Mouse (Mus musculus): ENCODE measurements around the gene Tmbim6.
A peak's percentile ranks its signal among the peaks of the same experiment; 100 is the strongest.

Gene Tmbim6

DNA sequence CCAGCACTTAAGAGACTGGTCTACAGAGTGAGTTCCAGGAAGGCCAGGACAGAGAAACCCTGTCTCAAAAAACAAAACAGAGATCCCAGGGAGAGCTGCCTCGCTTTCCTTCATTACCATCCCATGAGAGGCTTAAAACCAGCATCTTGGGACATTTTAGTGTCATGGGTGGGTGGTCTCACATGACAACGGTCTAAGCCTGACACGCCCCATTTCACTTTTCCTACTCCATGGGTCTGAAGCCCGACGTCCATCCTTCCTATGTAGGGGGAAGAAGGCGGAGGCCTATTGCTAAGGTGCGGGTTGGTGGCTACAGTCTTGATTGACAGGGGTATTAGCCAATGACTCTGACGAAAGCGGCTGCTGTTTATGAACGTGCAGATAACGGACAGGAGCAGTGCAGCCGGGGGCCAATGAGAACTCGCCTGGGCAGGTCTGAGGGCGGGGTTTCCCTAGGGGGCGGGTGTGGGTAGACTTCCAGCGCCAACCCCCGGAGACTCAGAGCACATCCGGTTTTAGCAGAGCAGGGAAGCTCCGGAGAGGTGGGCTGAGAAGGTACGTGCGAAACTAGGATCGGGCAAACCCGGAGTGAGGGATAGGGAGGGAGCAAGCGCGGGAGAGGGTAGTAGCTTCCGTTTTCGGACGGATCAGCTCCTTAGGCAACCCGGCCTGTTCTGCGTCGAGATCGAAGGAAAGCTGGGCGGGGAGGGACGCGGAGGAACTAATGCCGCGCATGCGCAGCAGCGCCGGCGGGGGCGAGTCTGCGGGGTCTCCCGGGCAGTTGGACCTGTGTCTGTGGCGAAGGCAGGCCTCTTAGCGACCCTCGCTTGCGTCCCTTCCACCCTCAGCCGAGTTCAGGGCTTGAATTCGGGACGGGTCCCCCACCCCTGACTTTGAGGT lies at the start of gene Tmbim6:
TSS of gene Tmbim6 (plus strand) at position 397 of the 900 bp plus-strand sequence.
- DNase-seq (ENCODE audit: low read depth, low spot score) = peak; percentile 100

DNA sequence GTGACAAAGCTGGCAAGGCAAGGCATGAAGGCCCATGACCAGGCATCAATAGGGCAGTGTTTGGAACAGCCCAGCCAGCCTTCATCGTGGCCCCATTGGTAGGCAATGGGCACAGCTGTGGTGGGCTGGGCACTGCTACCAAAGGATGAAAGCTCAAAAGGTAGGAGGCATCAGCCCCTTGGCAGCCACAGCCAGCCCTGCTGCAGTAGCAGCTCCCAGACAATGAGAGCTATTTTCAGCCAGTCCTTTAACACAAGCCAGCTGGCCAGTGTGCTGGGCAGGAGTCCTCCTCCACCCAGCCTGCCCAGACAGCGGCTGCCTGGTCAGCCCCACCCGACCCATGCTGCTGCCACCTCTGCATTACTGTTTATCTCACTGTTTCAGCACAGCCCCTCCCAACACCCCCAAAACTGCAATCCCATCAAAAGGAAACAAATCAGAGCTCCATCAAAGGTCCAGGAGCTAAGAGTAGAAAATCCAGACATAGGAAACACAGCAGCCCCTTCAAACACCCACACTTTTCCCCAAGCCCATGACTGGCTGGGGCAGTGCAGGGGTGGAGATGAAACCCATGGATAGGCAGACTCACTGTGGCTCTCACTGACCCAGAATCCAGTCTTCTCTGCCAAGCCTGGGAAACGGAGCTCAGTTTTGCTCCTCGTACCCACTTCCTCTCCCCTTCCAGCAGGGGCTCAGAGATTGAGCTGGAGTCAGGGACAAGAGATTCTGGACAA lies 49.1 kb upstream of the Tmbim6 start:
- no peak for DNase-seq (ENCODE audit: low read depth, low spot score)

GRCm38 (mm10) chr15:99344148-99344870 lies 48.4 kb upstream of the Tmbim6 start:
- DNase-seq (ENCODE audit: low read depth, low spot score) = no peak

- no peak for DNase-seq (ENCODE audit: low read depth, low spot score)
Observed at GRCm38 (mm10) chr15:99344961-99345360, 47.7 kb upstream of the Tmbim6 start.

GRCm38 (mm10) chr15:99351610-99352009 lies 41.1 kb upstream of the Tmbim6 start:
- DNase-seq (ENCODE audit: low read depth, low spot score) = no peak

GRCm38 (mm10) chr15:99352306-99352705 lies 40.4 kb upstream of the Tmbim6 start:
- peak; percentile 20 for DNase-seq (ENCODE audit: low read depth, low spot score)

GRCm38 (mm10) chr15:99355660-99356059 lies 37.0 kb upstream of the Tmbim6 start:
- DNase-seq (ENCODE audit: low read depth, low spot score) = no peak

DNA sequence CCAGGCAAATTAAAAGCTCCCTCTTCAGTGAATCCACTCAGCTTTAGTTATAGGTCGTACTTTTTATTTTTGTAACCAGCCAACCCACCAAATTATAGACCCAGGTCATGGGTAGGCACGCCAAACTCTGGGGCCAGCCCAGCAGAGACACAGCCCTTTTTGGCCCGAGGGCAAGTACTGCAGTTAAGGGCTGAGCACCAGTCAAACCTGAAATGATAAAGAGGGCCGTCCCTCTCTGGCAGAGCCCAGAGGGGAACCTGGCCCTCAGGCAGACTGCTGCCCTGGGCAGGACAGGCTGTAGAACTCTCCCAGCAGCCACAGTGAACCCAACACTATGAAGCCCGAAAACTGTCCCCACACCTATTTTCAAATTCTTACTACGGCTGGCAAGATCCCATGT lies 36.2 kb upstream of the Tmbim6 start:
- DNase-seq (ENCODE audit: low read depth, low spot score) = no peak

DNA sequence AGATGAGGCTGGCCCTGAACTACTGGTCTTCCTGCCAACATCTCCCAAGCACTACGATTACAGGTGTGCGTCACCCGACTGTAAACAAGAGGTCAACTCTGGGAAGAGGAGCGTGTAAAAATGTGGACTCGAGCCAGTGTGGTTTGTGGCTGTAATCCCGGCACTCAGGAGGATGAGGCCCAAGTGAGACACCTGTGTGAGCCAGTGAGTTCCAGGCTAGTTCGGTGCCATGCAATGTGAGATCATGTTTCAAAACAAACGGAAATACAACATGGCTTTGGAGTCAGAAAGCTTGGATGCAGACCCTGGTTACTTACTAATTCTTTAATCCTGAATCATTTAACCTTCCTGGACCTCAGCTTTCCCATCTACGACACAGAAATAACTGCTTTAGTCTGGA lies 33.7 kb upstream of the Tmbim6 start:
- DNase-seq (ENCODE audit: low read depth, low spot score) = no peak

DNA sequence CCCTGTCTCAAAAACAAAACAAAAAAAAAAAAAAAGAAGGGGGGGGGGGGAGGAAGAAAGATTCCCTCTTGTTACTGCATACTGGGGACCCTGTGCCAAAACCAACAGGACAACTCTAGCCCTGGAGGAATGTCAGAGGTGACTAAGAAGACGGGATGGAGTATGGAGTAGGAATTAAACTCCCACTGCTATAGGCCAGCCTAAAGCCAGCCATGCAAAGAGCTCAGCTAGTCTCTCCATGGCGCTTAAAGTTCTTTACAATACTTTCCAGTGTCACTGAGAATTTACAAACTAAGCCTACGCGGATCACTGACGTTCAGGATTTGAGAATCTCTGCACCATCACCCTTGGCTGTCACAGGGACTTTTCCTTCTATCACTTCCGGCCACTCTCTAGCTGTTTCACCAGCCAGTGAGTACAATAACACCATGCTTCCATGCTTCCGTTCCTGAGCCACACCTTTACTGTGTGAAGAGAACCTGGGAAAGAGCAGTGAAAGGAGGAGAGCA lies 28.6 kb upstream of the Tmbim6 start:
- no peak for DNase-seq (ENCODE audit: low read depth, low spot score)

DNA sequence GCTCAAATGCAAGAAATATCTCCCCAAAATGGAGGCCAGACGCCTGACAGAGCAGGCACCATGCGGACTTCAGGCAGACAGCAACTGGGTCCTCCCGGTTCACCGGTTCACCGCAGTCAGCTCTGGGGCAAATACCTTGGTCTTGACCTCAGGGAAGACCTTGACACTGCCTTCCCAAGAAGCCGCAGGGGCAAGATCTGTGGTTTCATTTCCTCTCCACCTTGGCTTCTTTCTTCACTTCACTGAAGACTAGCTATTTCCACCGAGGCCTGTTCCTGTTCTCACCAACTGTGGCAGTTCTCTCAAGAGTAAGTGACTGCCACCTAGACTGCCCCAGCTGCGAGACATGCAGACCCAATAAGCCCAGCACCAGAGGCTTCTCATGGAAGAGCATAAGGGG lies 27.8 kb upstream of the Tmbim6 start:
- no peak for DNase-seq (ENCODE audit: low read depth, low spot score)

DNA sequence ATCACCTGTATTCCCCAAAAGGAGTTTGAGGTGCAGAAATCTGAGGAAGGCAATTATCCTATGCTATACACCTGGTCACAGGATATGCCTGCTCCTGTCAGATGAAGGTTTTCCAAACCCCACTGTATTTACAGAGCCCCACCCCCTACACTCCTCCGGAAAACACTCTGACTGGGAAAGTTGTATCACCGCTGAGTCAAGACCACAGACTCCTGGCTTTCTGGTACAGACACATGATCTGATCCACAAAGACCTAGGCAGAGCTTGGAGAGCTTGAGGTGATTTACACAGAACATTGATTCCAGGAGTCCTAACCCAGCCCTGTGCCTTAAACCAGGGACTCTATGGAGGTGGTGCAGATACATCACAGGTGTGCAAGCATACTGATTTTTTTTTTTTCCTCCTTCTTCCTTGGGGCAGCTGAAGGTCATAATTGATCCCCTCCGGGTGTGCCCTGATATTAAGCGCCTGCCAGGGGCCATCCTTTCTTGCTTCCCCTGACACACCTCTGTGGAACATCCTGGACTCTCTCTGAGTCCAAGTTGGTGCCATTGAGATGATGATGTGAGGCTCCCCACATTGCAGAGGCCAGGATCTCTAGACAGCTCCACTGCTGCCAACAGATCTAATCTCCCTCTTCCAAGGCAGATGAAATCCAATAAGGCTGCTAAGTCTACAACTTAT lies 24.0 kb upstream of the Tmbim6 start:
- DNase-seq (ENCODE audit: low read depth, low spot score) = no peak

- peak; percentile 62 for DNase-seq (ENCODE audit: low read depth, low spot score)
Observed at GRCm38 (mm10) chr15:99369391-99370171, 23.1 kb upstream of the Tmbim6 start.

- DNase-seq (ENCODE audit: low read depth, low spot score) = peak; percentile 97
Observed at GRCm38 (mm10) chr15:99370259-99370691, 22.4 kb upstream of the Tmbim6 start, which contains the start of gene Fmnl3. Fmnl3 (minus strand) TSS chr15:99370482.

DNA sequence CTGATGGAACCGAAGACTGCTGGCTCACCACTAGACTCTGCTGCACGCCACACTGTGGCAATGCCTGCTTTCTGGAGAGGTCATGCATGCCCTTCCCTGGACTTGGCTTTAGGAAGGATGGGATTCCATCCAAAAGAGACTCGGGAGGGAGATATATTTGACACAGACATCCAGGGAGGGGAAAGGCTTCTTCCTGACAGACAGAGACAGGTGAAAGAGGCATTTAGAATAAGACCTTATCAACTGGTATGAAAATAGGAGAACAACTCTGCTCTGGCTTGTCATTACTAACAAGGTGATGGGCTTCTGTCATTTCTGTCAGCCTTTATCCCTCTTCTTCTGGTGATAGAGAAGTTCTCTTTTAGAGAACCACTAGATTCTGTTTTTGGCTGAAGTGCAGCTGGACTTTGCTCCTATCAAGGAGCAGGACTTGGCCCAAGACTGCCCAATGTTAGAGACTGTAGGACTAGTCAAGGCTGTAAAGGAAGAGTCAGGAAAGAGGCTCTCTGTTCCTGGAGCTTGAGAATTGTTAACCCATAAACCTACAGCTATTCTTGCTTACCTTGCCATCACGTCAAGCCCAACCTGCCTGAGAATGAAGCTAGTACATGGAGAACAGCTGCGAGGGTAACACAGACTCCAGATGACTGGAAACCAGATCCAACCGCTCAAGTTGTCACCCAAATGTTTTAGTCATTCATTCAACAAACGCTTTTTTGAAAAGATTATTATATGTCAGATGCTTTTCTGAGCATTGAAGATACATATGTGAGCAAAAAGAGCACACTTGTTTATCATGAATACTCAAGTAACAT lies 20.9 kb upstream of the Tmbim6 start:
- no peak for DNase-seq (ENCODE audit: low read depth, low spot score)

DNA sequence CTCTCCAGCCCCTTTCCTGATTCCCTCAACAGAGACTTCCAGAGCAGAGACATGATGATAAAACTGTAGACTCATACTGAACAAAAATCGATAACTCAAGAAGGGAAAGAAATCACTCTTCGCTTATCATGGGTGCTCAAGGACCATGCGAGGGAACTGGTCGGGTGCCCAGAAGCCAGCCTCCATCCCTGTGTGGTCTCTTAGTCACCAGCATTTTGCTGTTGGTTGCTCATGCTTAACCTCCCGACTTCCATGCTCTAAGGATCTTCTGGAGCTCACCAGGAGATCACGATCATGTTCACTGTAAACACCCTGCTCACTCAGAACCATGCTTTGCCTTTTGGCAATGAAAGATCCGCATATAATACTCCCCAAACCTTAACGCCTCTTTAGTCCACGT lies 19.9 kb upstream of the Tmbim6 start:
- no peak for DNase-seq (ENCODE audit: low read depth, low spot score)

DNA sequence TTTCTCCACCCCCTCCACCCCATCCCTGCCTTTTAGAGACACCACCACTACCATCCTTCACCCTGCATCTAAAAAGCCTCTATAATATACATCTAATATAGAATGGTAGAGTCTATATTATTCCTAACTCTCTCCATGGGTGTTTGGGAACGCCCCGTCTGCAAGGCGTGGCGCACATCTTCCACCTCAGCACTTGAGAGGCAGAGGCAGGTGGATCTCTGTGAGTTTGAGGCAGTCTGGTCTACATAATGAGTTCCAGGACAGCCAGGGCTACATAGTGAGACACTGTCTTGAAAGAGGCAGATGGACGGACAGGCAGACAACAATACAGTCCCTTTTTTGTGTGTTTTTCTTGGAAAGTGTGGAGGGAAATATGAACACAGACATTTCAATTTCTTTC lies 17.6 kb upstream of the Tmbim6 start:
- no peak for DNase-seq (ENCODE audit: low read depth, low spot score)

- no peak for DNase-seq (ENCODE audit: low read depth, low spot score)
Observed at GRCm38 (mm10) chr15:99375581-99375980, 17.1 kb upstream of the Tmbim6 start.

GRCm38 (mm10) chr15:99376240-99376639 lies 16.4 kb upstream of the Tmbim6 start:
- no peak for DNase-seq (ENCODE audit: low read depth, low spot score)

GRCm38 (mm10) chr15:99382893-99383292 lies 9.8 kb upstream of the Tmbim6 start:
- DNase-seq (ENCODE audit: low read depth, low spot score) = no peak

Data from mesoderm, embryonic 11.5 days (tissue).